Mouse (Mus musculus) bone marrow macrophage, adult 2 months (primary cell): ENCODE results near the gene A930018P22Rik.

Experiments
- CTCF ChIP-seq: IDR thresholded peaks from 2 replicates; pipeline ENCODE4 v1.5.1; 2012; ENCODE audit warnings: low read depth, mild to moderate bottlenecking, low read length, moderate library complexity
- POLR2A ChIP-seq: IDR thresholded peaks from 2 replicates; pipeline ENCODE4 v1.6.1; 2012; ENCODE audit warnings: mild to moderate bottlenecking, low read depth, low read length, borderline replicate concordance

GRCm38 (mm10) chr2:104163978-104164487 lies 41.5 kb downstream of the A930018P22Rik start:
- TF ChIP-seq POLR2A, result no peak
- TF ChIP-seq CTCF, result no peak
